Mouse (Mus musculus): ENCODE measurements around the gene Marveld1. TPM values are rescaled to one million over a fixed set of nuclear protein-coding genes. Genes with fewer than 3 reads are reported as not detected.

Marveld1 gene
- total RNA-seq, 2 experiments from 2014 or later: 9.5 to 9.8 TPM

DNA sequence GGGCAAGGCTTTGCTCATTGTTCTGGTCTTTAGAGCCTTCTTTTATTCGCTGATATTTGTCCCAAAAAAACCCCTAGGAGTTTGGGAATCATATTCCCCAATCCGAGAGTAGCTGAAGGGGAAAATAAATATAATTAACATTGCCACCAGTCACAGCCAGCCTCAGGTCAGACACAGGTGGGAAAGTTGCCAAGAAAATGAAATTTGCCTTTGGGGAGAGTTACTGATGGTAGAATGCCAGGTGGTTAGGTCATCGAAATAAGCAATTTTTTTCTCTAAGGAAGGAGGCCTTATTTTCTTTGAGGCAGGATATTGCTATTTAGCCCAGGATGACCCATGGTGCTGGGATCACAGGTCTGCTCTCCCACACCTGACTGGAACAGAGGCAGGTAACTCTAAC, 19.6 kb downstream of the Marveld1 start:
- intact Hi-C loops (cut with DNase I): loop anchor here (2.0 to 5.0 kb wide), 3 partner anchors 22 to 129 kb away; partner anchors contain the start of genes Ankrd2 and Morn4
- no peak for DNase-seq (ENCODE audit: low spot score in 2 of 2)

DNA sequence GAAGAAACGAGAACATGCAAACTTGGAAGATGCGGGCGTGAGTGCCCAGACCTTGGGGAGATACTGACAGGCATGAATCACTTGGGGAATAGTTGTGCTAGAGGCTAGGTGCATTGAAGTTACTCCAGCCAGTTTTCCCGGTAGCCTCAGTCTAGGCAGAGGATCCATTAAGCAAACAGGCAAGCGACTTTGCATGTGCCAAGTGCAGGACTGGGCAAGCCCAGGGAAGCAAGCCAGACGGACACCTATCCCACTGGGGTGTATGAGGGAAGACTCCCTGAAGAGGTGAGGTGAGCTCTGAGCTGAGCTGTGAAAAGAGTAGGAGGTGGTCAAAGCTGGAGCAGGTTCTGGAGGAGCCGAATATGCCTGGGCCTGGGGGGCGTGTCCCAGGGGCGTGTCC, 20.3 kb downstream of the Marveld1 start:
- intact Hi-C loops (cut with DNase I): loop anchor here (2.0 to 5.0 kb wide), 3 partner anchors 23 to 130 kb away; partner anchors contain the start of genes Ankrd2 and Morn4
- no peak for DNase-seq (ENCODE audit: low spot score in 2 of 2)

DNA sequence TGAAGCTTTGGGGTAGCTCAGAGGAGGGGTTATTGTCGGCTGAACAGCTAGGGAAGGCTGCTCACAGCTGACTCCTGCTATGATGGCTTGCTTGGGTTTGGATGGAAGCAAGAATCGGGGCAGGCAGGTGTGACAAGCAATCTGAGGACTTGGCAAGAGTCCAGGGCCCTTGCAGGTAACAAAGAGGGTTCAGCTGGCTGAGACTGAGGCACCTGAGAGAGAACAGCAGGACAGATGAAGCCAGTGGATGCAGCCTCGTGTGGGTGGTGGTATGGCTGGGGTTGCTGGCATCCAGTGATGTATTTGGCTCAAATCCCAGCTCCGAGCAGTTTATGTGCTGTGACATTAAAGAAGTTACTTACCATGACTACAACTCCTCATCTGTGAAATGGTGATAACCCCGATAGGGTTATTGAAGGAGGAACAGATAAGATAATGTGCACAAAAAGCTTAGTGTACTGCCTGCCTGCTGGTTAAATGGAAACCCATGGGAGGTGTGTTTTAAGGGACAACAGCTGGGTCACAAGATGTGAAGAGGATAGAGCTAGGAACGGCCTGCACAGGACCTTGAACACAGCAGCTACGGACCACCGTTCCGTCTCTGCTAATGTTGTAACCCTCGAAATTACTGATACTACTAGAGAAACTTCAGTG, 22.2 kb downstream of the Marveld1 start:
- intact Hi-C loops (cut with DNase I): loop anchor here (5.0 kb wide), 2 partner anchors 82 to 132 kb away; partner anchors contain the start of genes Ankrd2 and Morn4
- DNase-seq (ENCODE audit: low spot score in 2 of 2): no peak

DNA sequence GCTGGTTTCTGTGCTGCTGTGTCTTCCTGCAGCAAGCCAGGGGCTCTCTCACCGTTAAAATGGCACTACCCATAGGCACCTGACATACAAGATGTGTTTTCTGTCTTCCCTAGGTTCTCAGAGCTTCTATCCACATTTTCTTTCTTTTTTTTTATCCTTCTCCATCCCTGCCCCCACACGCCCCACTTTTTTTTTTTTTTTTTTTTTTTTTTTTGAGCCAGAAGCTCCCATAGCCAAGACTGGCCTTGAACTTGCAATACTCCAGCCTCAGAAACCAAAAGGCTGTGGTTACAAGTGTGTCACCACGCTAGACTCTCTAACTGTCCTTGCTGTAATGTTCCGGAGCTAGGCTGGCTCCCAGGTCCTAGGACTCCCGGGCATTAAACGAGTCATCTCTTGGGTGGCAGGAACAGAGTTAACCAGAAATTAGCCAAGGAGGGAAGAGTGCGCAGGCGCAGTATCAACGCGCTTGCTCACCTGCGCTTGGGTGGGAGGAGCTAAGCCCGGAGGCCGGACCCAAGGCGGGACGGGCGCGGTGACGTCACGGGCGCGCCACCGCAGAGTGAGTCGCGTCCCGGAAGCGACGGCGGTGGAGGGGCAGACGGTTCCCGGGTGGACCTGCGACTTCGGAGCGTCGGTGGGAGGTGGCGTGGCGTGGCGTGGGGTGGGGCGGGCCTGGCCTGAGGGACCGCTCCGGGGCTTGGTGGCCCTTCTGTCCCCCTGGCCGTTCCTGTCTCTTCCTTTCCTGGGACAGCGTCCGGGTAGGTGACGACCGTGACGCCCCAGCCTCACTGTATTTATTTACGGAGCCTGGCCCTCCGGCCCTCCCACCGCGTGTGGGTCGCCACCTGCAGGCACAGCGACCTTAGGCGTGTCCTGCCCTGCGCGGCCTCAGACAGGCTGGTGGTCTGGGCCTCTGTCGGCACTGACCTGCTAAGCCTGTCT, 23.1 kb downstream of the Marveld1 start:
- intact Hi-C loops (cut with DNase I): no loop called here
- DNase-seq (ENCODE audit: low spot score in 2 of 2): peak; percentile 91 to 93

DNA sequence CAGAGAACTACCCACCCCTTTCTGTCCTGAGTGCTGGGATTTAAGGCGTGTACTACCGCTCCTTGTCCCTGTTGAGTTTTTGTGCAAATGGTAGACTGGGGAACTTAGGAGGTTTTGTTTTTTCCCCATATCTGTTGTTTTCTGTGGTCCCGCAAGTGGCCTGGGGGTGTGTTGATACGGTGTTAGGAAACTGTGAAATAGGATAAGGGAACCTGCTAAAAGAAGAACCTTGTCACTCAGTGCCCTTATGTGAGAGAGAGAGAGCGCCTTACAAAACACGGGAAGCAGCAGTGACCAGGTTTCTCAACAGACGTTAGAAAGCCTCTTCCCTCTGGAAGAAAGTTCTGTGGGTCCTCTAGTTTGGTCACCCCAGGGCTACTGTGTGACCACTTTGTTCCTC, 29.6 kb downstream of the Marveld1 start:
- intact Hi-C loops (cut with DNase I): no loop called here
- no peak for DNase-seq (ENCODE audit: low spot score in 2 of 2)

DNA sequence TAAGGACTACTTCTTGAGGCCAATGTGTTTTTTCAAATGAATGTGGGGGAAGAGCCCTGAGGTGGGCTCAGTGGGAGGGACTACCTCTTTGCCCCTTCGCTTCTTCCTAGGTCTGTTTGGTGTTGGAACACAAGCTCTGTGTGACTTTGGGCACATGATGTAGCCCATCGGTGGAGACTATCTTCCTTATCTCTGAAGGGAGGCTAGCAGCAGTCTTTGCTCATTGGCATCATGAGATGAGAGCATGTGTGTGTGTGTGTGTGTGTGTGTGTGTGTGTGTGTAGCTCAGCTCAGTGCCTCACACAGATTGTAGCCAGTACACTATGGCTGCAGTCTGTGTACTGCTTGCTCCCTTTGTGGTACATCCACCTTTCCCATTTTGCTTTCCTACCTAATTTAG, 30.3 kb downstream of the Marveld1 start:
- DNase-seq (ENCODE audit: low spot score in 2 of 2): no peak
- intact Hi-C loops (cut with DNase I): no loop called here

DNA sequence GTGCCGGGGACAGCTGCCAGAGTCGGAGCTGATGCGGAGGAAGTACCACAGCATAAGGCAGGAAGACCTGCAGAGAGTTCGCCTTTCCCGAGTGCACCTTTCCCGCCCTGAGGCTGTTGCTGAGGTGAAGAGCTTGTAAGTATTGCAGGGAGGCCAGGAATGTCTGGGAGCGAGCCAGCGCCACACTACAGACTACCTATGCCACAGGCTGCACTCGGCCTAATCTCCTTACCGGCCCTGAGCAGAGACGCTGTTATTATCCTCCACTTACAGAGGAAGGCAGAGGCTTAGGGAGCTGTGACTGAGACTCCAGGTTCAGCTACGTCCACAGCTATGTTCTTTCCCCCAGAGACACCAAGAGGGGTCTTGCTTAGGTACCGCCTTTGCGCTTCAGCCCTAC, 32.2 kb downstream of the Marveld1 start:
- no peak for DNase-seq (ENCODE audit: low spot score in 2 of 2)
- intact Hi-C loops (cut with DNase I): no loop called here

DNA sequence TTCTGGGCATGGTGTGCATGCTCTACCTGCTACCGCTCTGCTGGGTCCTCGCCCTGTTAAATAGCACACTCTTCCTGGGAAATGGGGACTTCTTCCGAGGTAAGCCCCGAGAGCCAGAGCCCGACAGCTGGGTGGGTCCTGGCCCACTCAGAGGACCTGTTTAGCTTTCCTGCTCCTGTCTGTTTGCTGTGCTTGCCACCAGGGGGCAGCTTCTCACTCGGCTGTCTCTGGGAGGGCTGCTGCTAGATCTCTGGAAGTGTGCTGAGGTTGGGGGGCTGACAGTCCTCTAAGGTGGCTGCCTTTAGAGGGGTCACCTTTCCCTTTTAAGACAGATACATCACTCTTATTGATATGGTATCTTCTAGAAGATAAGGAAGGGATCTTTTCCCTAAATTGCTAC, 35.5 kb downstream of the Marveld1 start:
- no peak for DNase-seq (ENCODE audit: low spot score in 2 of 2)
- intact Hi-C loops (cut with DNase I): no loop called here

DNA sequence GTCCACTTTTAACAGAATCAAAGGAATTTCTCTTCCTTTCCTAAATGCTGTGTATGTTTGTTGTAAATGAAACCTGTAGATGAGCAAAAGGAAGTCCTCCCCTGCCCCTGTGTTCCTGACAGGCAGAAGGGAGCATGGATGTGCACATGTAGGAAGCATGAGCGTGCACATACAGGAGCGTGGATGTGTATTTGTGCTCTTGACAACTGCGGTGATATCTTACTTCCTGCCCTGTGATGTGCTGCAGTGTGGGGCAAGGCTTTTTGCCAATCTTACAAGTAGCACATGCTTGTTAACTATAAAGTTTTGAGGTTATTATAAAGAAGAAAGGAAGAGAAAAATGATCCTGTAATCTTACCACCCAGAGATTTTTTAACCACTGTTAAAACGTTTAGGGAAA, 42.5 kb downstream of the Marveld1 start:
- intact Hi-C loops (cut with DNase I): loop anchor here (5.0 kb wide), 1 partner anchor 83 kb away; no protein-coding TSS in a partner anchor
- no peak for DNase-seq (ENCODE audit: low spot score in 2 of 2)

DNA sequence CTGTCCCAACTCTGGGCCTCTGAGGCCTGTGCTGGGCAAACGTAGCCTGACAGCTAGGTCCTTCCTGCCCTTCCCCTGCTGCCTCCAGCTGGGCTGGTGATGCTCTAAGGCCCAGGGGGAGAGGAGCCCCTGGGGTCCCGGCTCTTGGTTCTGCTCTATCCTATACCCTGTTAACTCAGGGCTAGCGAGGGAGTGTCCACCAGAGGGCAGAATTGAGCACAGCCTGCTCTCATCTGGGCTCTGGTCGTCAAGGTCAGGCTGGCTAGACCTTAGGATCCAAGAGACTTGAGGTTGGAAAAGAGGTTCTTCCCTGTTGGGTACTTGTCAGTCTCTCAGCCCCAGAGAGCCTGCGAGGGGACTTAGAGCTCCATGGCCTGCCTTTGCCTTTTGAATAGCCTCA, 43.3 kb downstream of the Marveld1 start:
- no peak for DNase-seq (ENCODE audit: low spot score in 2 of 2)
- intact Hi-C loops (cut with DNase I): loop anchor here (5.0 kb wide), 1 partner anchor 82 kb away; no protein-coding TSS in a partner anchor

DNA sequence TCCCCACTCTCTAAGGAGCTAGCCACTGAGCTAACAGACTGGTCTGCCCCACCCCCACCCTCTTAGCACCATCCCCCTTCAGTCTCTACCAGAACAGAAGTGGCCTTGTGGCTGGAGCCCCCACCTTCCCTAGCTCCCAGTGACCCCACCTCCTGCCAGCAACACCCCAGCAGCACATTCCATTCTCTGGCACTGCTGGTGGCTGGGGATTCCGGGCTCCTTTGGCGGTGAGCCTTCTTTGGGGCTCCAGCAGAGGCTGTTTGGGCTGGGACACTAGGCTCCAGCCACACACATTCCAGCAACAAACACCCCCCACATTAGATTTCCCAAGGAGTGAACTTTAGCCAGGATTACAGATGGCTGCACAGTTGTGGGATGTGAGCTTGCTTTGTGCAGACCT, 46.1 kb downstream of the Marveld1 start:
- DNase-seq (ENCODE audit: low spot score in 2 of 2): no peak
- intact Hi-C loops (cut with DNase I): loop anchor here (5.0 kb wide), 1 partner anchor 79 kb away; no protein-coding TSS in a partner anchor

DNA sequence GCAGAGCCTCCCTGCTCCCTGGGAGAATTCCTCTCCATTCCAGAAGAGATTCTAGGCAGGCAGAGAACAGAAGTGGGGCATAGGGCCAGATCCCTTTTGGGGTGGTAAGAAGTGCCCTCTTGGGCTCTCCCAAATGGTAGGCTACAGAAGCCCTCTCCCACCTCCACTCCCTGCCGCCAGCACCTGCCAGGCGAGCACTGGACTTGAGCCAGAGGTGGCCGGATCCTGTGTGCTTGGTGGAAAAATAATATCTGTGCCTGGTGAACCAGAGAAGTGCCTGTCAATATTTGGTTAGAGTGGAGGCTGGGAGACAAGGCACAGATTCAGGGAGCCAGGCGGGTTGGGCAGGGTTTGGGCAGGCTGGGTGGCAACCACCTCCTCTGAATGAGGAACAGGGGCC, 49.2 kb downstream of the Marveld1 start:
- DNase-seq (ENCODE audit: low spot score in 2 of 2): no peak
- intact Hi-C loops (cut with DNase I): no loop called here

DNA sequence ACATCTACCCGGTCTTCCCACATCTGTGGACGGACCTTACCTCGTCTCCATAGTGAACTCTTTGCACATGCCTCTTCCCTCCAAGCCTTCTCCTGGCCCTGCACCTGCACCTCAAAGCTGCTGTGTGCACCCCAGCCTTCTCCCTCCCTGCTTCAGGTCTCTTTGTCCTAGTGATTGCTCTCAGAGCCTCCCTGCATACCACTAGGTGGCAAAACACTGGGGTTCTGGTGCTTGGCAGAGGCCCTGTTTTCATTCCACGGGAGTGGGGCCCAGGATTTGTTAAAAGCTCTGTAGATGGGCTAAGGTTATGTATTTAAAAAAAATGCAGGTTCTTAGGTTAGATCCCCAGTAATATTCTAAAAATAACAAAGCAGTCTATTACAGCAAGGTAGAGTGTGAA, 49.9 kb downstream of the Marveld1 start:
- intact Hi-C loops (cut with DNase I): no loop called here

DNA sequence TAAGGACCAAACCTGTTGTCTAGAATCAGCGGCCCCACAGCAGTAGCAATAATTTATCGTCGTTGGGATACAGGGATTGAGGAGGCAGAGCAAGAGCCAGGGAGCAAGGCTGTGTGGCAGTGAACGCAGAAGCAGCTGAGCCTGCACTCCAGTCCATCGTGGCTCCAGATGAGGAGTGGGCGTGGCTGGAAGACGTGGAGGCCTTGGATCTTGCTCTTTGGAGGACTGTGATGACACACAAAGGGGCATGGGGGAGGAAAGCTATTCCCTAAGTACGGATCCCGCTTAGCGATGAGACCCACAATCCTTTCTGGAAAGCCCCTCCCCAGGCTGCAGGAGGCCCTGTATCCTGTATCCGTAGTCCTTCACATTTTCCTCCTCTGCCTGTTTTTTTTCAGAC, 50.8 kb downstream of the Marveld1 start:
- no peak for DNase-seq (ENCODE audit: low spot score in 2 of 2)

More for the DNA sequence above, 49.9 kb downstream of the Marveld1 start:
- no peak for DNase-seq (ENCODE audit: low spot score in 2 of 2)

More for the DNA sequence above, 50.8 kb downstream of the Marveld1 start:
- intact Hi-C loops (cut with DNase I): no loop called here

Other genes starting within 250 kb of the Marveld1 start
- 100 to 1,000 TPM; 530 to 626 TPM for gene Pgam1, start 235.5 kb upstream of the Marveld1 start, total RNA-seq (2021)
- gene Exosc1, start 214.0 kb upstream of the Marveld1 start, total RNA-seq (2021): 10 to 100 TPM; 21.0 to 27.3 TPM
- 10 to 100 TPM; 45.4 to 48.5 TPM for gene Zdhhc16, start 213.9 kb upstream of the Marveld1 start, total RNA-seq (2021)
- 10 to 100 TPM; 25.2 to 36.7 TPM for gene Mms19, start 166.2 kb upstream of the Marveld1 start, total RNA-seq (2021)
- gene Ubtd1, start 165.6 kb upstream of the Marveld1 start, total RNA-seq (2021): 10 to 100 TPM; 12.2 to 15.1 TPM
- not detected for gene Ankrd2, start 111.4 kb upstream of the Marveld1 start, total RNA-seq (2021)
- 1 to 10 TPM; 3.4 to 4.2 TPM for gene Hoga1, start 101.8 kb upstream of the Marveld1 start, total RNA-seq (2021)
- gene 4933411K16Rik, start 95.2 kb upstream of the Marveld1 start, total RNA-seq (2021): under 1 TPM; 0.62 to 0.86 TPM
- gene Morn4, start 61.0 kb upstream of the Marveld1 start, total RNA-seq (2021): 10 to 100 TPM; 67.8 to 75.3 TPM
- 10 to 100 TPM; 63.6 to 72.2 TPM for gene Pi4k2a, start 56.9 kb upstream of the Marveld1 start, total RNA-seq (2021)
- 10 to 100 TPM; 29.3 to 40.2 TPM for gene Avpi1, start 18.3 kb upstream of the Marveld1 start, total RNA-seq (2021)
- 10 to 100 TPM; 78.8 to 94.5 TPM for gene Zfyve27, start 16.6 kb downstream of the Marveld1 start, total RNA-seq (2021)
- under 1 TPM; 0.27 to 0.76 TPM for gene Sfrp5, start 54.9 kb downstream of the Marveld1 start, total RNA-seq (2021)
- 100 to 1,000 TPM; 122 to 150 TPM for gene Golga7b, start 100.2 kb downstream of the Marveld1 start, total RNA-seq (2021)